Mouse (Mus musculus) heart, adult 2 months (tissue): ENCODE data around the gene Dad1.

ENCODE experiments used
- CTCF ChIP-seq: fragments of 200-600 bp; IDR thresholded peaks from 2 replicates; pipeline ENCODE4 v1.8.1; 2022; ENCODE audit warnings: antibody characterized with exemption, mild to moderate bottlenecking, moderate library complexity
- EP300 ChIP-seq: fragments of 200-500 bp; IDR thresholded peaks from 2 replicates; pipeline ENCODE4 v1.6.1; 2011; ENCODE audit warnings: low read depth, low read length, control low read depth; ENCODE audit not compliant: insufficient read depth

- TF ChIP-seq CTCF, result no peak
- TF ChIP-seq EP300, result no peak
These were observed 17.9 kb downstream of the Dad1 start for GRCm38 (mm10) chr14:54235825-54236540.
